Mouse (Mus musculus): ENCODE results near the gene Hmcn2. TPM values are rescaled to one million over a fixed set of nuclear protein-coding genes. Genes with fewer than 3 reads are reported as not detected.

Gene Hmcn2
- total RNA-seq, 2 experiments from 2014 or later, result 0.51 to 0.52 TPM

GRCm38 (mm10) chr2:31496141-31496540 lies 181.9 kb downstream of the Hmcn2 start:
- Histone ChIP-seq H3K27ac (no peak overlapping the region), H3K4me3 (no peak overlapping the region)
- DNase-seq (ENCODE audit: extremely low spot score in 1 of 2, low spot score in 2 of 2), result no peak
- intact Hi-C loops (cut with DNase I), result loop anchor here (5.0 kb wide), 1 partner anchor 76 kb away; the partner anchor contains the start of gene Fubp3
- TF ChIP-seq CTCF (IDR thresholded peaks at IDR 0.05), result no peak

GRCm38 (mm10) chr2:31497113-31497512 lies 182.9 kb downstream of the Hmcn2 start:
- no peak for DNase-seq (ENCODE audit: extremely low spot score in 1 of 2, low spot score in 2 of 2)
- TF ChIP-seq CTCF (IDR thresholded peaks at IDR 0.05), result no peak
- intact Hi-C loops (cut with DNase I), result loop anchor here (5.0 kb wide), 1 partner anchor 75 kb away; the partner anchor contains the start of gene Fubp3
- H3K4me3 ChIP-seq, result no peak overlapping the region
- H3K27ac ChIP-seq, result no peak overlapping the region

GRCm38 (mm10) chr2:31497635-31498034 lies 183.4 kb downstream of the Hmcn2 start:
- intact Hi-C loops (cut with DNase I), result loop anchor here (5.0 kb wide), 1 partner anchor 75 kb away; the partner anchor contains the start of gene Fubp3
- H3K4me3 ChIP-seq, result no peak overlapping the region
- no peak for TF ChIP-seq CTCF (IDR thresholded peaks at IDR 0.05)
- DNase-seq (ENCODE audit: extremely low spot score in 1 of 2, low spot score in 2 of 2), result peak in 1 of 2 experiments; percentile 29
- H3K27ac ChIP-seq, result no peak overlapping the region

- Histone ChIP-seq H3K27ac (no peak overlapping the region), H3K4me3 (no peak overlapping the region)
- intact Hi-C loops (cut with DNase I), result loop anchor here (5.0 kb wide), 1 partner anchor 73 kb away; the partner anchor contains the start of gene Fubp3
- no peak for DNase-seq (ENCODE audit: extremely low spot score in 1 of 2, low spot score in 2 of 2)
- TF ChIP-seq CTCF (IDR thresholded peaks at IDR 0.05), result no peak
Observed at GRCm38 (mm10) chr2:31499327-31500291, 185.4 kb downstream of the Hmcn2 start.

GRCm38 (mm10) chr2:31500292-31501204 lies 186.3 kb downstream of the Hmcn2 start:
- TF ChIP-seq CTCF (IDR thresholded peaks at IDR 0.05), result no peak
- intact Hi-C loops (cut with DNase I), result no loop called here
- no peak for DNase-seq (ENCODE audit: extremely low spot score in 1 of 2, low spot score in 2 of 2)
- Histone ChIP-seq H3K27ac (no peak overlapping the region), H3K4me3 (no peak overlapping the region)

GRCm38 (mm10) chr2:31501448-31502130 lies 187.4 kb downstream of the Hmcn2 start:
- no peak overlapping the region for H3K4me3 ChIP-seq
- DNase-seq (ENCODE audit: extremely low spot score in 1 of 2, low spot score in 2 of 2), result no peak
- H3K27ac ChIP-seq, result no peak overlapping the region
- TF ChIP-seq CTCF (IDR thresholded peaks at IDR 0.05), result no peak
- intact Hi-C loops (cut with DNase I), result no loop called here

- no peak for DNase-seq (ENCODE audit: extremely low spot score in 1 of 2, low spot score in 2 of 2)
- TF ChIP-seq CTCF (IDR thresholded peaks at IDR 0.05), result no peak
- Histone ChIP-seq H3K4me3 (no peak overlapping the region), H3K27ac (no peak overlapping the region)
- intact Hi-C loops (cut with DNase I), result no loop called here
Observed at GRCm38 (mm10) chr2:31502616-31503522, 188.7 kb downstream of the Hmcn2 start.

GRCm38 (mm10) chr2:31505472-31505871 lies 191.3 kb downstream of the Hmcn2 start:
- Histone ChIP-seq H3K4me3 (no peak overlapping the region), H3K27ac (no peak overlapping the region)
- TF ChIP-seq CTCF (IDR thresholded peaks at IDR 0.05), result no peak
- intact Hi-C loops (cut with DNase I), result no loop called here
- no peak for DNase-seq (ENCODE audit: extremely low spot score in 1 of 2, low spot score in 2 of 2)

GRCm38 (mm10) chr2:31508851-31509250 lies 194.6 kb downstream of the Hmcn2 start:
- DNase-seq (ENCODE audit: extremely low spot score in 1 of 2, low spot score in 2 of 2), result no peak
- no peak overlapping the region for H3K27ac ChIP-seq
- H3K4me3 ChIP-seq, result no peak overlapping the region
- intact Hi-C loops (cut with DNase I), result no loop called here
- TF ChIP-seq CTCF (IDR thresholded peaks at IDR 0.05), result peak; percentile 5

Other genes with a start within 250 kb of the Hmcn2 start
- 100 to 1,000 TPM in 1 of 2 experiments, 10 to 100 TPM in 1; 85.8 to 101 TPM for gene Fnbp1, start 172.4 kb upstream of the Hmcn2 start, total RNA-seq (2021)
- gene Gpr107, start 162.1 kb upstream of the Hmcn2 start, total RNA-seq (2021), result 10 to 100 TPM; 45.2 to 51.5 TPM
- 100 to 1,000 TPM; 217 to 242 TPM for gene Ncs1, start 68.6 kb upstream of the Hmcn2 start, total RNA-seq (2021)
- 10 to 100 TPM; 27.7 to 27.8 TPM for gene Ass1, start 155.8 kb downstream of the Hmcn2 start, total RNA-seq (2021)

All from left cerebral cortex, adult 2 months (tissue).